Mouse (Mus musculus) activated CD4-positive, CD25-positive, alpha-beta regulatory T cell (primary cell): ENCODE measurements around the gene Hist1h2bg. TPM values are rescaled to one million over a fixed set of nuclear protein-coding genes. Genes with fewer than 3 reads are reported as not detected.

Experiments used
- polyA plus RNA-seq, 2 experiments: library from polyadenylated mRNA; unstranded; fragments of 100-300 nt; shearing (Covaris generic); gene quantifications; one replicate each; pipeline ENCODE4 v1.2.1; 2017

The Hist1h2bg gene
- polyA plus RNA-seq, 2 experiments from 2014 or later = 2.7 to 5.0 TPM

Other genes with a start within 250 kb of the Hist1h2bg start
- 10 to 100 TPM; 22.2 to 25.5 TPM for gene Zfp322a, start 202.2 kb upstream of the Hist1h2bg start, polyA plus RNA-seq
- 10 to 100 TPM; 10.1 to 11.6 TPM for gene Abt1, start 147.5 kb upstream of the Hist1h2bg start, polyA plus RNA-seq
- gene Btn1a1, start 105.5 kb upstream of the Hist1h2bg start, polyA plus RNA-seq = not detected
- under 1 TPM in 1 of 2 experiments, not detected in 1; 0.12 TPM for gene Btn2a2, start 82.5 kb upstream of the Hist1h2bg start, polyA plus RNA-seq
- gene Hist1h4h, start 40.3 kb upstream of the Hist1h2bg start, polyA plus RNA-seq = 1 to 10 TPM; 1.3 to 4.8 TPM
- gene Hist1h2af, start 37.5 kb upstream of the Hist1h2bg start, polyA plus RNA-seq = not detected
- not detected for gene Hist1h3g, start 36.0 kb upstream of the Hist1h2bg start, polyA plus RNA-seq
- gene Hist1h2bh, start 28.0 kb upstream of the Hist1h2bg start, polyA plus RNA-seq = under 1 TPM; 0.27 to 0.59 TPM
- gene Hist1h3f, start 27.3 kb upstream of the Hist1h2bg start, polyA plus RNA-seq = under 1 TPM; 0.41 to 0.84 TPM
- 1 to 10 TPM in 1 of 2 experiments, not detected in 1; 2.0 TPM for gene Hist1h4f, start 19.7 kb upstream of the Hist1h2bg start, polyA plus RNA-seq
- under 1 TPM; 0.64 to 0.98 TPM for gene Hist1h1d, start 18.1 kb upstream of the Hist1h2bg start, polyA plus RNA-seq
- gene Hist1h3e, start 9.0 kb upstream of the Hist1h2bg start, polyA plus RNA-seq = 1 to 10 TPM; 1.4 to 5.5 TPM
- 10 to 100 TPM in 1 of 2 experiments, 1 to 10 TPM in 1; 7.7 to 16.3 TPM for gene Hist1h2ae, start 176 bp upstream of the Hist1h2bg start, polyA plus RNA-seq
- not detected for gene Hist1h2bf, start 2.8 kb downstream of the Hist1h2bg start, polyA plus RNA-seq
- gene Hist1h2ad, start 3.0 kb downstream of the Hist1h2bg start, polyA plus RNA-seq = under 1 TPM in 1 of 2 experiments, not detected in 1; 0.38 TPM
- gene Hist1h3d, start 4.4 kb downstream of the Hist1h2bg start, polyA plus RNA-seq = under 1 TPM in 1 of 2 experiments, not detected in 1; 0.44 TPM
- 10 to 100 TPM; 23.0 to 41.6 TPM for gene Hist1h4d, start 10.2 kb downstream of the Hist1h2bg start, polyA plus RNA-seq
- gene Hist1h2be, start 49.7 kb downstream of the Hist1h2bg start, polyA plus RNA-seq = 1 to 10 TPM; 1.2 to 1.4 TPM
- 10 to 100 TPM in 1 of 2 experiments, 1 to 10 TPM in 1; 7.1 to 18.0 TPM for gene Hist1h1e, start 51.2 kb downstream of the Hist1h2bg start, polyA plus RNA-seq
- under 1 TPM; 0.55 to 0.80 TPM for gene Hist1h2ac, start 112.6 kb downstream of the Hist1h2bg start, polyA plus RNA-seq
- gene Hist1h2bc, start 112.8 kb downstream of the Hist1h2bg start, polyA plus RNA-seq = 1 to 10 TPM; 3.0 to 4.1 TPM
- gene Hist1h1t, start 124.4 kb downstream of the Hist1h2bg start, polyA plus RNA-seq = under 1 TPM in 1 of 2 experiments, not detected in 1; 0.38 TPM
- 1 to 10 TPM; 3.3 to 6.0 TPM for gene Hist1h4c, start 127.1 kb downstream of the Hist1h2bg start, polyA plus RNA-seq
- gene Hfe, start 139.5 kb downstream of the Hist1h2bg start, polyA plus RNA-seq = 1 to 10 TPM; 1.3 to 2.6 TPM
- gene Hist1h1c, start 167.4 kb downstream of the Hist1h2bg start, polyA plus RNA-seq = 10 to 100 TPM; 13.3 to 18.7 TPM
- gene Hist1h3c, start 174.2 kb downstream of the Hist1h2bg start, polyA plus RNA-seq = 1 to 10 TPM; 2.7 to 3.1 TPM
- gene Hist1h2bb, start 175.3 kb downstream of the Hist1h2bg start, polyA plus RNA-seq = 1 to 10 TPM; 1.1 to 2.8 TPM
- 1 to 10 TPM; 4.6 to 7.2 TPM for gene Hist1h2ab, start 179.7 kb downstream of the Hist1h2bg start, polyA plus RNA-seq
- gene Hist1h3b, start 180.9 kb downstream of the Hist1h2bg start, polyA plus RNA-seq = 1 to 10 TPM in 1 of 2 experiments, not detected in 1; 1.4 TPM
- gene Hist1h4b, start 185.6 kb downstream of the Hist1h2bg start, polyA plus RNA-seq = 1 to 10 TPM; 5.4 to 5.6 TPM
- not detected for gene Hist1h4a, start 189.8 kb downstream of the Hist1h2bg start, polyA plus RNA-seq
- 1 to 10 TPM; 5.1 TPM for gene Hist1h3a, start 191.0 kb downstream of the Hist1h2bg start, polyA plus RNA-seq
- 1 to 10 TPM; 2.5 to 3.0 TPM for gene Hist1h1a, start 192.3 kb downstream of the Hist1h2bg start, polyA plus RNA-seq
- under 1 TPM in 1 of 2 experiments, not detected in 1; 0.17 TPM for gene Trim38, start 198.5 kb downstream of the Hist1h2bg start, polyA plus RNA-seq
- gene Slc17a2, start 235.6 kb downstream of the Hist1h2bg start, polyA plus RNA-seq = under 1 TPM in 1 of 2 experiments, not detected in 1; 0.09 TPM